Mouse (Mus musculus): ENCODE data around the gene Unc45b.
"Not testable (repeated sequence)": the region's sequence is repeated elsewhere in the genome, so short reads cannot be mapped to it uniquely, and the experiment has no call there.

The Unc45b gene

GRCm38 (mm10) chr11:82899720-82900119 is 10.6 kb upstream of the Unc45b start:
- no peak for DNase-seq

- DNase-seq, result peak; percentile 54
These were observed 8.6 kb upstream of the Unc45b start for GRCm38 (mm10) chr11:82901606-82902310.

- no peak for DNase-seq
These were observed 5.4 kb upstream of the Unc45b start for GRCm38 (mm10) chr11:82904952-82905351.

- no peak for DNase-seq
These were observed 4.5 kb upstream of the Unc45b start for GRCm38 (mm10) chr11:82905816-82906215.

- peak; percentile 94 for DNase-seq
These were observed 2.4 kb upstream of the Unc45b start, which contains the start of gene Nle1 for GRCm38 (mm10) chr11:82907651-82908607. Gene Nle1, minus strand, starts transcription at chr11:82908411.

- no peak for DNase-seq
These were observed 1.8 kb upstream of the Unc45b start for GRCm38 (mm10) chr11:82908608-82908989.

- DNase-seq, result no peak
These were observed 484 bp downstream of the Unc45b start for GRCm38 (mm10) chr11:82910679-82911389.

- DNase-seq, result peak; percentile 73
These were observed 4.5 kb downstream of the Unc45b start for GRCm38 (mm10) chr11:82914711-82915352.

- DNase-seq, result no peak
These were observed 10.4 kb downstream of the Unc45b start for GRCm38 (mm10) chr11:82920768-82921167.

- no peak for DNase-seq
These were observed 11.3 kb downstream of the Unc45b start for GRCm38 (mm10) chr11:82921691-82922090.

GRCm38 (mm10) chr11:82923910-82924309 is 13.6 kb downstream of the Unc45b start:
- DNase-seq, result not testable (repeated sequence)

- DNase-seq, result no peak
These were observed 18.7 kb downstream of the Unc45b start for GRCm38 (mm10) chr11:82928897-82929632.

GRCm38 (mm10) chr11:82929633-82929950 is 19.2 kb downstream of the Unc45b start:
- DNase-seq, result no peak

- DNase-seq, result not testable (repeated sequence)
These were observed 20.1 kb downstream of the Unc45b start for GRCm38 (mm10) chr11:82930391-82930955.

GRCm38 (mm10) chr11:82931161-82931560 is 20.8 kb downstream of the Unc45b start:
- DNase-seq, result not testable (repeated sequence)

GRCm38 (mm10) chr11:82931671-82932450 is 21.5 kb downstream of the Unc45b start:
- not testable (repeated sequence) for DNase-seq

GRCm38 (mm10) chr11:82933186-82933585 is 22.8 kb downstream of the Unc45b start:
- DNase-seq, result no peak

GRCm38 (mm10) chr11:82943336-82943735 is 33.0 kb downstream of the Unc45b start:
- no peak for DNase-seq

GRCm38 (mm10) chr11:82945636-82946035 is 35.3 kb downstream of the Unc45b start:
- no peak for DNase-seq

GRCm38 (mm10) chr11:82947457-82947856 is 37.1 kb downstream of the Unc45b start:
- DNase-seq, result no peak

- no peak for DNase-seq
These were observed 38.7 kb downstream of the Unc45b start for GRCm38 (mm10) chr11:82949036-82949435.
